In the genomic region with DNA sequence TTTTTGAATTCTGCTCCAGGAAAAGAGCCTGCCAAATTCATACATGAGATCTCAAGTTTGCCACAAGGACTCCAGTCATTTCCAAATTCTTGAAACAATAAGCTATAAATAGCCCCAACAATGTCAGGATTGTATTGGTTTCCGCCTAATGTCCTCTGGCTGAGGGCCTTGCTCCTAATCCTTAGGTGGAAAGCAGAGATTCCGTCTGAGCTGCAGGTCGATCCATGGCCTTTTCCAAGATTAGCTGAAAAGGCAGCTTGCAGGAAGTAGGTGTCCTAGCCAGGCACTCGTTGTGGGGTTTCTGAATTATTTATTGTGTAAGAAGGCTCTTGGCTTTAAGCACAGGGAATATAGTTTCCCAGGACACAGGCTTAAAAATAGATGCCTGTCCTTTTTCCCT, we compare ENCODE assay signal across 15 mouse cellular contexts.
DNase-seq lines count a peak whose midpoint lies in the region; ATAC-seq and TF ChIP-seq lines count a peak whose summit lies in the region.
"Had no signal": no experiment of that assay in that cellular context is flagged by ENCODE, and none has a peak within 500 bp of the region (broad histone marks: within the 10 kb centered on the region; RNA-seq: fewer than 3 reads in every experiment).

No protein-coding gene starts in this region.

- H3K27me3 ChIP-seq in lung, embryonic 14.5 days (ENCODE audit: insufficient read depth, low read length) = no peaks in the 10 kb centered on the region
- no peaks in the 10 kb centered on the region for H3K27me3 ChIP-seq in stomach, embryonic 16.5 days (ENCODE audit: control insufficient read depth, insufficient read depth, low read length)
- H3K27me3 ChIP-seq: midbrain, embryonic 13.5 days had no signal

- peak overlapping the region; percentile 75 for H3K27ac ChIP-seq in gastrocnemius, adult 2 months
- H3K27ac ChIP-seq in lung, embryonic 14.5 days (ENCODE audit: low read depth) = no peak overlapping the region
- H3K27ac ChIP-seq in stomach, embryonic 16.5 days (ENCODE audit: low read length) = 0 out of 2 replicates have a peak overlapping the region, but pooled peaks have one; percentile 0
- H3K27ac ChIP-seq: forebrain, embryonic 10.5 days; midbrain, embryonic 13.5 days had no signal

- H3K9ac ChIP-seq in lung, embryonic 14.5 days = no peak overlapping the region
- no peak overlapping the region for H3K9ac ChIP-seq in stomach, embryonic 16.5 days (ENCODE audit: low read length)
- H3K9ac ChIP-seq: midbrain, embryonic 13.5 days had no signal

- no peak overlapping the region for H3K4me3 ChIP-seq in gastrocnemius, adult 2 months
- no peak overlapping the region for H3K4me3 ChIP-seq in lung, embryonic 14.5 days (ENCODE audit: low read depth, low read length)
- H3K4me3 ChIP-seq in stomach, embryonic 16.5 days (replicated peaks; ENCODE audit: low read length) = no peak overlapping the region
- H3K4me3 ChIP-seq: forebrain, embryonic 10.5 days; midbrain, embryonic 13.5 days had no signal

- no peaks in the 10 kb centered on the region for H3K9me3 ChIP-seq in lung, embryonic 14.5 days (ENCODE audit: low read depth, low read length)
- no peaks in the 10 kb centered on the region for H3K9me3 ChIP-seq in stomach, embryonic 16.5 days (replicated peaks; ENCODE audit: control insufficient read depth, low read length)
- H3K9me3 ChIP-seq: forebrain, embryonic 10.5 days; midbrain, embryonic 13.5 days had no signal

- intact Hi-C loops in gastrocnemius, adult 2 months (cut with DNase I) = no loop called here
- intact Hi-C loops in gastrocnemius, postnatal 36 days (cut with DNase I) = no loop called here
- intact Hi-C loops in heart, postnatal 10 days (cut with DNase I) = loop anchor here (5.0 kb wide), 1 partner anchor 330 kb away; a partner anchor contains a TSS

- ATAC-seq in lung, embryonic 14.5 days (ENCODE audit: insufficient read depth) = no peak
- no peak for ATAC-seq in stomach, embryonic 16.5 days (ENCODE audit: insufficient read depth, low FRiP score)
- ATAC-seq: hindbrain, embryonic 16.5 days; midbrain, embryonic 13.5 days had no signal

- H3K36me3 ChIP-seq in lung, embryonic 14.5 days (ENCODE audit: insufficient read depth) = no peaks in the 10 kb centered on the region
- no peaks in the 10 kb centered on the region for H3K36me3 ChIP-seq in stomach, embryonic 16.5 days (ENCODE audit: control insufficient read depth, insufficient read depth, low read length)
- H3K36me3 ChIP-seq: forebrain, embryonic 10.5 days; midbrain, embryonic 13.5 days had no signal

- TF ChIP-seq CTCF in gastrocnemius, adult 2 months (IDR thresholded peaks at IDR 0.05) = no peak
- TF ChIP-seq CTCF in lung, embryonic 14.5 days (IDR thresholded peaks at IDR 0.05; ENCODE audit: low read depth) = no peak

- H3K4me1 ChIP-seq in lung, embryonic 14.5 days (ENCODE audit: insufficient read depth) = no peaks in the 10 kb centered on the region
- H3K4me1 ChIP-seq in stomach, embryonic 16.5 days (ENCODE audit: control insufficient read depth, insufficient read depth, low read length) = no peaks in the 10 kb centered on the region

- no peak overlapping the region for H3K4me2 ChIP-seq in lung, embryonic 14.5 days
- H3K4me2 ChIP-seq in stomach, embryonic 16.5 days (ENCODE audit: low read depth, low read length) = no peak overlapping the region
- H3K4me2 ChIP-seq: midbrain, embryonic 13.5 days had no signal

- peak; percentile 14 for DNase-seq in gastrocnemius, adult 2 months
- no peak for DNase-seq in gastrocnemius, postnatal 36 days
- peak; percentile 7 for DNase-seq in lung, embryonic 14.5 days
- DNase-seq in lung, postnatal 14 days = no peak
- DNase-seq in heart, postnatal 10 days = peak; percentile 44 to 51
- DNase-seq in embryo, embryonic 10.5 days (ENCODE audit: low spot score) = no peak
- DNase-seq in urinary bladder, adult 2 months (ENCODE audit: low spot score) = no peak
- DNase-seq: B cell, adult 2 months; cerebellum, adult 2 months; liver; spleen, adult 18-20 months had no signal

- WGBS in lung, embryonic 14.5 days = 55% methylated on average over 4 of the region's 4 CpGs
- WGBS in stomach, embryonic 16.5 days = 56% methylated on average over 4 of the region's 4 CpGs

Comparison
In these comparisons a context has a peak if more than half of its experiments do, and no peak if none do; other contexts are left out.
1. DNase-seq: peak in gastrocnemius, adult 2 months (single experiment), lung, embryonic 14.5 days (single experiment) and heart, postnatal 10 days (2 of 2); none in gastrocnemius, postnatal 36 days (0 of 2), lung, postnatal 14 days (single experiment), embryo, embryonic 10.5 days (single experiment) and urinary bladder, adult 2 months (single experiment).